Mouse (Mus musculus) limb, embryonic 15.5 days (tissue): Measurements from ENCODE around the gene Psmb8. TPM values are rescaled to one million over a fixed set of nuclear protein-coding genes. Genes with fewer than 3 reads are reported as not detected.
"Not testable (repeated sequence)": the region's sequence is repeated elsewhere in the genome, so short reads cannot be mapped to it uniquely, and the experiment has no call there.

Experiments
- ATAC-seq: fragments of 200-750 bp; cut with Nextera tagmentation; 2 replicates; pipeline ENCODE4 v1.8.0; 2017; ENCODE audit warnings: low read depth, moderate TSS enrichment; ENCODE audit not compliant: insufficient number of reproducible peaks, low FRiP score, low TSS enrichment
- H3K27ac ChIP-seq: fragments of 300-500 bp; sonication (generic); 2 replicates; pipeline ENCODE4 v1.5.1; 2015; ENCODE audit warnings: moderate library complexity, mild to moderate bottlenecking, inconsistent platforms
- H3K27me3 ChIP-seq: fragments of 300-500 bp; sonication (generic); 2 replicates; pipeline ENCODE4 v1.6.1; 2015; ENCODE audit warnings: inconsistent platforms
- H3K36me3 ChIP-seq: fragments of 300-500 bp; sonication (generic); 2 replicates; pipeline ENCODE4 v1.6.1; 2015; ENCODE audit warnings: inconsistent platforms
- H3K4me1 ChIP-seq: fragments of 300-500 bp; sonication (generic); 2 replicates; pipeline ENCODE4 v1.6.1; 2015; ENCODE audit warnings: inconsistent platforms
- H3K4me2 ChIP-seq: fragments of 300-500 bp; sonication (generic); 2 replicates; pipeline ENCODE4 v1.6.1; 2015; ENCODE audit warnings: mild to moderate bottlenecking, inconsistent platforms
- H3K4me3 ChIP-seq: fragments of 300-500 bp; sonication (generic); 2 replicates; pipeline ENCODE4 v1.5.1; 2015; ENCODE audit warnings: mild to moderate bottlenecking, inconsistent platforms
- H3K9ac ChIP-seq: fragments of 300-500 bp; sonication (generic); 2 replicates; pipeline ENCODE4 v1.6.1; 2015; ENCODE audit warnings: inconsistent platforms
- H3K9me3 ChIP-seq: fragments of 300-500 bp; sonication (generic); 2 replicates; pipeline ENCODE4 v1.6.1; 2016; ENCODE audit warnings: inconsistent platforms
- WGBS: fragments of 180-500 bp; shearing (Covaris S2); methylation state at CpG from one replicate; pipeline ENCODE4 v1.1.7; 2015; 5-methylcytosine and 5-hydroxymethylcytosine counted together
- polyA plus RNA-seq: library from polyadenylated mRNA; unstranded; fragments of >200 nt; fragmentation: Nextera tagmentation; extraction: Ambion mirVana; gene quantifications from 2 replicates; pipeline ENCODE4 v1.2.1, GENCODE M21; 2015

The Psmb8 gene
- polyA plus RNA-seq, 1 experiment from 2014 or later, result 12.1 TPM

DNA sequence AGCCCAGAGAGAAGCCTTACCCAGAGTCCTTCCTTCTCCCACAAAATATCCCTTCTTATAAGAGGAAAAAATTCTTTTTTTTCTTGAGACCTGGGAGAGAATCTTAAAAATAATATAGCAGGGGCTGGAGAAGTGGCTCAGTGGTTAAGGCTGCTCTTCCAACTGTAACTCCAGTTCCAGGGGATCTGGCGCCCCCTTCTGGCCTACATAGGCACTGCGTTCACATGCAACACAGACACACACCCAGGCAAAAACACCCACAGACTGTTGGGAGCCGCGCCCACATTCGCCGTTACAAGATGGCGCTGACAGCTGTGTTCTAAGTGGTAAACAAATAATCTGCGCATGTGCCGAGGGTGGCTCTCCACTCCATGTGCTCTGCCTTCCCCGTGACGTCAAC, 21.6 kb downstream of the Psmb8 start:
- H3K4me3 ChIP-seq, H3K4me2 ChIP-seq, ATAC-seq, H3K27ac ChIP-seq, H3K9me3 ChIP-seq, H3K9ac ChIP-seq, H3K36me3 ChIP-seq, H3K4me1 ChIP-seq: not testable (repeated sequence)
- 90% methylated on average over 9 of the region's 11 CpGs for WGBS
- H3K27me3 ChIP-seq, result peaks cover 14% of the 10 kb centered on the region

DNA sequence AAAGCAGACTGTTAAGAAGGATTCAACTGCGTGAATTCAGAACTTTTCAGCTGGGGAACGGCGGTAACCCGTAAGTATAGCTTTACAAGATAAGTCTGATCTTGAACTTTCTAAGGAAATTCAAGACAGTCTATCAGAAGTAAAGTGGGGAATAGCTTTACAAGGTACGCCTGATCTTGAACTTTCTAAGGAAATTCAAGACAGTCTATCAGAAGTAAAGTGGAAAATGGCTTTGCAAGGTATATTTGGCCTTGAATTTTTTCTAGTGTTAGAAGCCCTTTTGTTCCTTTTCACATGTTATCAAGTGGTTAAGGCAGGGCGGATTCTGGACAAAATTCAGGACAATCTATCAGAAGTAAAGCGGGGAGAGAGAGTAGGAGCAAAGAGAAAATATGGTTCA, 22.3 kb downstream of the Psmb8 start:
- H3K36me3 ChIP-seq, H3K4me1 ChIP-seq, H3K4me3 ChIP-seq, H3K9me3 ChIP-seq, H3K9ac ChIP-seq, H3K4me2 ChIP-seq, H3K27ac ChIP-seq, H3K27me3 ChIP-seq, ATAC-seq: not testable (repeated sequence)
- 97% methylated on average over 4 of the region's 7 CpGs for WGBS

DNA sequence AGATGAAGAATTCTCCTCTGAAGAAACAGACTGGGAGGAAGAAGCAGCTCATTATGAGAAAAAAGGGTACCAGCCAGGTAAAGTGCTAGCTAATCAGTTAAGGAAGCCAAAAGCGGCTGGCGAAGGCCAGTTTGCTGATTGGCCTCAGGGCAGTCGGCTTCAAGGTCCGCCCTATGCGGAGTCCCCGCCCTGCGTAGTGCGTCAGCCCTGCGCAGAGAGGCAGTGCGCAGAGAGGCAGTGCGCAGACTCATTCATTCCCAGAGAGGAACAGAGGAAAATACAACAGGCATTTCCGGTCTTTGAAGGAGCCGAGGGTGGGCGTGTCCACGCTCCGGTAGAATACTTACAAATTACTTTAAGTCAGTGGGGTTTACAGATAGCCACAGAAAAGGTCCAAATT, 22.9 kb downstream of the Psmb8 start:
- not testable (repeated sequence) for H3K9me3 ChIP-seq, H3K36me3 ChIP-seq, H3K27me3 ChIP-seq, H3K4me3 ChIP-seq, H3K4me1 ChIP-seq, H3K27ac ChIP-seq, H3K9ac ChIP-seq, ATAC-seq, H3K4me2 ChIP-seq
- 94% methylated on average over 7 of the region's 16 CpGs for WGBS

DNA sequence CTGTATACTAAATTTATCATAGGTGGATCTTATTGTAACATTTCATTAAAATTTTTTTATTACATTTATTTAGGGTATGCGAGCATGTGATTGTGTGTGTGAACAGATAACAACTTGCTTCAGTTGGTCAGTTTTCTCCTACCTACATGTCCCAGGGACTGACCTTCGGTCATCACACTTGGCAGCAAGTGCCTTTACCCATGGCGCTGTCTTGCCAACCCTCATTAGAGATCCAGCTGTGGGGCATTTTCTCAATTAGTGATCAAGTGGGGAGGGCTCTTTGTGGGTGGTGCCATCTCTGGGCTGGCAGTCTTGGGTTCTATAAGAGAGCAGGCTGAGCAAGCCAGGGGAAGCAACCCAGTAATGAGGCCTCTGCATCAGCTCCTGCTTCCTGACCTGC, 27.3 kb downstream of the Psmb8 start:
- no peaks in the 10 kb centered on the region for H3K4me1 ChIP-seq
- H3K36me3 ChIP-seq, result no peaks in the 10 kb centered on the region
- no peak overlapping the region for H3K4me2 ChIP-seq
- H3K9me3 ChIP-seq, result no peaks in the 10 kb centered on the region
- WGBS, result 96% methylated on average over 3 of the region's 3 CpGs
- H3K27ac ChIP-seq, result no peak overlapping the region
- H3K4me3 ChIP-seq, result no peak overlapping the region
- ATAC-seq, result no peak
- H3K27me3 ChIP-seq, result no peaks in the 10 kb centered on the region
- no peak overlapping the region for H3K9ac ChIP-seq

DNA sequence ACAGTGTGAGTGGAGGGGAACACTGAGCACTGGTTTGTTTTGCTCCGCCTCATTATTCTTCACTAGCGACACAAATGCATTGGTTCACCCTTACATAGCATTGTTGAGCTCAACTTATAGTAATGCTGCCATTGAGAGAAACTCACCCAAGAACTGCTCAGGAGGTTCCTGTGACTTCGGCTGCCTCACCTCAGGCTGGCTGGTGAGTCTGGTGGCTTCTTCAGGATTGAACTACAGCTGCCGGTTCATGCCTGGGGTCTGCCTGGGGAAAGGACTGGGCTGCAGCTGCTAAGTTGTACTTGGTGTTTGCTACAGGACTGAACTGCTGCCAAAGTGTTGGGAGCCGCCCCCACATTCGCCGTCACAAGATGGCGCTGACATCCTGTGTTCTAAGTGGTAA, 27.9 kb downstream of the Psmb8 start:
- 96% methylated on average over 8 of the region's 8 CpGs for WGBS
- H3K27me3 ChIP-seq, result no peaks in the 10 kb centered on the region

DNA sequence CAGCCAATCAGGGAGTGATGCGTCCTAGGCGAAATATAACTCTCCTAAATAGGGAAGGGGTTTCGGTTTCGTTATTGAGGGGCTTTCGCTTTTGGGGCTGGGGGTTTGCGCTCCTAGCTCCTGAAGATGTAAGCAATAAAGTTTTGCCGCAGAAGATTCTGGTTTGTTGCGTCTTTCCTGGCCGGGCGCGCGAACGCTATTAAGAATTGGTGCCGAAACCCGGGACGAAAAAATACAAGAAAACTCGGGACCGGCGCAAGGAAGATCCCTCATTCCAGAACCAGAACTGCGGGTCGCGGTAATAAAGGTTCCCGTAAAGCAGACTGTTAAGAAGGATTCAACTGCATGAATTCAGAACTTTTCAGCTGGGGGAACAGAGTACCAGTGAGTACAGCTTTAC, 28.4 kb downstream of the Psmb8 start:
- ATAC-seq, H3K36me3 ChIP-seq, H3K9me3 ChIP-seq, H3K27me3 ChIP-seq, H3K4me2 ChIP-seq, H3K4me1 ChIP-seq, H3K27ac ChIP-seq, H3K4me3 ChIP-seq, H3K9ac ChIP-seq: not testable (repeated sequence)
- WGBS, result 98% methylated on average over 16 of the region's 23 CpGs

More for the DNA sequence above, 27.9 kb downstream of the Psmb8 start:
- Histone ChIP-seq H3K4me3 (no peak overlapping the region), H3K9ac (no peak overlapping the region), H3K9me3 (no peaks in the 10 kb centered on the region), H3K4me2 (no peak overlapping the region), H3K36me3 (no peaks in the 10 kb centered on the region), H3K27ac (no peak overlapping the region), H3K4me1 (no peaks in the 10 kb centered on the region)
- no peak for ATAC-seq

DNA sequence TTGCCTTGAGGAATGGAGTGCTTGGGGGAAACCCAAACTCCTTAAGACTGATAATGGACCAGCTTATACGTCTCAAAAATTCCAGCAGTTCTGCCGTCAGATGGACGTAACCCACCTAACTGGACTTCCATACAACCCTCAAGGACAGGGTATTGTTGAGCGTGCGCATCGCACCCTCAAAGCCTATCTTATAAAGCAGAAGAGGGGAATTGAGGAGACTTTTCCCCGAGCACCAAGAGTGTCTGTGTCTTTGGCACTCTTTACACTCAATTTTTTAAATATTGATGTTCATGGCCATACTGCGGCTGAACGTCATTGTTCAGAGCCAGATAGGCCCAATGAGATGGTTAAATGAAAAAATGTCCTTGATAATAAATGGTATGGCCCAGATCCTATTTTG, 33.5 kb downstream of the Psmb8 start:
- not testable (repeated sequence) for H3K27me3 ChIP-seq, H3K9me3 ChIP-seq, H3K27ac ChIP-seq, H3K4me3 ChIP-seq, H3K36me3 ChIP-seq, H3K4me1 ChIP-seq, H3K9ac ChIP-seq, ATAC-seq, H3K4me2 ChIP-seq
- WGBS, result 94% methylated on average over 9 of the region's 9 CpGs

DNA sequence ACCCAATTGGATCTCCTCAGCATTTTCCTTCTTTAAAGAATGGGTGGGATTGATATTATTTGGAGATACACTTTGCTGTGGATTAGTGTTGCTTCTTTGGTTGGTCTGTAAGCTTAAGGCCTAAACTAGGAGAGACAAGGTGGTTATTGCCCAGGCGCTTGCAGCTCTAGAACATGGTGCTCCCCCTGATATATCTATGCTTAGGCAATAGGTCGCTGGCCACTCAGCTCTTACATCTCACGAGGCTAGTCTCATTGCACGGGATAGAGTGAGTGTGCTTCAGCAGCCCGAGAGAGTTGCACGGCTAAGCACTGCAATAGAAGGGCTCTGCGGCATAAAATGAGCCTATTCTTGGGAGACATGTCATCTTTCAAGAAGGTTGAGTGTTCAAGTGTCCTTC, 34.5 kb downstream of the Psmb8 start:
- not testable (repeated sequence) for H3K27me3 ChIP-seq, H3K4me1 ChIP-seq, H3K36me3 ChIP-seq, H3K4me2 ChIP-seq, H3K9ac ChIP-seq, H3K4me3 ChIP-seq, ATAC-seq, H3K27ac ChIP-seq, H3K9me3 ChIP-seq
- WGBS, result 85% methylated on average over 6 of the region's 7 CpGs

DNA sequence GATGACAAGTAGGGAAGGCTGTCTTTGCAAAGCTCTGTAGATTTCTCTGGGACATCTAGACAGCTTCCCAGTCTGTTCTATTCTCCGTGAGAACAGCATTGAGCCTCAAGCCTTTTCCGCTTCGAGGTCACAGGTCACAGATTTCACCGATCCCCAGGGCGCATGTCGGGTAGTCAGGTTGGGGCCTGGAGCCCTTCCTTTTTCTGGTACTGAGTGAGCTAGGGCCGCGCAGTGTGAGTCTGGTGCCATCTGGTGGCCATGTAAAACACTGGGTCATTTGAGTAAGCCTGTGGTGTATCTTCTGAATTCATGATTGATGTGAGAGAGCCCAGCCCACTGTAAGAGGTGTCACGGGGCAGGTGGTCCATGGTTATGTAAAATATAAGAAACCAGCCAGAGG, 37.4 kb downstream of the Psmb8 start:
- WGBS, result 47% methylated on average over 9 of the region's 9 CpGs
- H3K4me2 ChIP-seq, result no peak overlapping the region
- no peak overlapping the region for H3K9ac ChIP-seq
- no peaks in the 10 kb centered on the region for H3K4me1 ChIP-seq
- ATAC-seq, result no peak
- H3K4me3 ChIP-seq, result no peak overlapping the region
- no peaks in the 10 kb centered on the region for H3K36me3 ChIP-seq
- H3K27ac ChIP-seq, result no peak overlapping the region
- no peaks in the 10 kb centered on the region for H3K9me3 ChIP-seq
- H3K27me3 ChIP-seq, result no peaks in the 10 kb centered on the region

DNA sequence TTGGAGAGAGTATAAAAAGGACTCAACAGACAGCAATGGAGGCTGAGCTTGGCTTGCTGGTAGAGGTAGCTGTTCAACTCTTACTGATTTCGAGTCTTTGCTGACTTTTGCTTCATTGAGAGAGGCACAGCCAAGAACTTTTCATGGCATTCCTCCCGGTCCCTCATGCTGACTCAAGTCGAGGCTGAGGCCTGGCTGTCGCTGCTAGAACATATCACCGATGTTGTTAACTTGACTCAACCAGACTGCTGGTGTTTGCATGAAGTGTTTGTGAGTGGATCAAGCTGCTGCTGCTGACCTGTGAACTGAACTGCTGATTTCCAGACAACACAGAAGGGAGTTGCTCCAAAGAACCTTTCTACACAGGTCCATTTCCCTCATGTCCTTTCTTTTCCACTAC, 39.2 kb downstream of the Psmb8 start:
- Histone ChIP-seq H3K4me3 (no peak overlapping the region), H3K4me1 (no peaks in the 10 kb centered on the region), H3K4me2 (no peak overlapping the region), H3K9ac (no peak overlapping the region), H3K27ac (no peak overlapping the region), H3K9me3 (no peaks in the 10 kb centered on the region), H3K27me3 (no peaks in the 10 kb centered on the region), H3K36me3 (no peaks in the 10 kb centered on the region)
- 79% methylated on average over 5 of the region's 5 CpGs for WGBS
- no peak for ATAC-seq

DNA sequence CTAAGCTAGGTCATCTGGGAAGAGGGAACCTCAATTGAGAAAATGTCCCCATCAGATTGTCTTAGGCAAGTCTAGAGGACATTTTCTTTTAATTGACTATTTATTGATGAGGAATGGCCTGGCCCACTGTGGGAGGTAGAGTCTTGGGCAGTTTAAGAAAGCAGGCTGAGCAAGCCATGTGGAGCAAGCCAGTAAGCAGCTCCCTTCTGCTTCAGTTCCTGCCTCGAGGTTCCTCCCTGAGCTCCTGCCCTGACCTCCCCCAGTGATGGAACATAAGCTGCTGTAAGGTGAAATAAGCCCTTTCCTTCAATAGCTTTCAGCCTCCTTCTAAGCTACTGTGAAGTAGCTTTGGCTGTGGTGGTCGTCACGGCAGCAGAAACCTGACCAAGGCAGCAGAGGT, 40.2 kb downstream of the Psmb8 start:
- no peaks in the 10 kb centered on the region for H3K36me3 ChIP-seq
- H3K9me3 ChIP-seq, result no peaks in the 10 kb centered on the region
- ATAC-seq, result no peak
- WGBS, result 78% methylated on average over 3 of the region's 3 CpGs
- no peaks in the 10 kb centered on the region for H3K27me3 ChIP-seq
- H3K9ac ChIP-seq, result no peak overlapping the region
- H3K4me3 ChIP-seq, result no peak overlapping the region
- no peaks in the 10 kb centered on the region for H3K4me1 ChIP-seq
- H3K4me2 ChIP-seq, result no peak overlapping the region
- no peak overlapping the region for H3K27ac ChIP-seq

DNA sequence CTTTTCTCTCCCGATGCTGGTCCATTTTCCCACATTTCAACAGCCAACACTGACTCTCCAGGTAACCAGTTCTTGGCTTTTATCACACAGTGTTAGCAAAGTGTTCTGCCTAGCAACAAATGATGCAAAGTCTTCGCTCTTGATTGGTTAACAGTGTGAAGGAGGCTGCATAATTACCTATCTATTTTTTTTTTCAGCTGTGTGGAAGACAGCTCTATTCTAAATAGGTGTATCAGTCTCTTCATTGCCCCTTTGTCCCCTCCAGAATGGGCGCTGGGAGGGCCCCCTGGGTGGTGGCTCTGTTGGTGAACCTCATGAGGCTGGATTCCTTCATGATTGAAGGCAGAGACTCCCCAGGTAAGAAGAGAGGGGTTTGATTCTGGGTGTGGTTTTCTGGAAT, 41.2 kb downstream of the Psmb8 start, which contains the start of gene H2-Ob:
TSS of gene H2-Ob (plus strand) at position 198 of the 400 bp plus-strand sequence.
- Histone ChIP-seq H3K36me3 (no peaks in the 10 kb centered on the region), H3K27me3 (no peaks in the 10 kb centered on the region), H3K27ac (no peak within 1 kb of the TSS), H3K4me1 (no peaks in the 10 kb centered on the region), H3K9ac (no peak within 1 kb of the TSS), H3K4me3 (no peak within 1 kb of the TSS), H3K9me3 (no peaks in the 10 kb centered on the region), H3K4me2 (no peak within 1 kb of the TSS)
- no peak for ATAC-seq
- WGBS, result 68% methylated on average over 3 of the region's 3 CpGs

DNA sequence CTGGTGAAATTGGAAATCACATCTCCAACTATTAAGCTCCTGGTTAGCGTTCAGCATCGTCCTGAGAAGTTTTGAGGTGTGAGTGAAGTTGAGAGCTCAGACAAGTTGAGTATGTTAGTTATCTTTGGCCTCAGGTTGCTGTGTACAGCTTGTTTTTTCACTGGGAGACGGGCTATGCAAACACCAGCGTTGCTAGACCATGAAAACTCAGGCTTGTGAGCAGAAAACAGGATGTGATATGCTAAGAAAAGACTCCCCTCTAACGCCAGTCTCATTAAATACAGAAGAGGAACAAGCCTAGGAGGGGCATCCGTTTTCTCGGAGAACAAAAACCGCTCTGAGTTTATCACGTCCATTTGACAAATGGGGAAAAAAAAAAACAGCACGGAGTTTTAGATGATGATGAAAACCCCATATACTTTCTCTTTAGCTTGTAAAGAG, 42.1 kb downstream of the Psmb8 start:
- Histone ChIP-seq H3K9me3 (no peaks in the 10 kb centered on the region), H3K4me3 (no peak overlapping the region), H3K4me1 (no peaks in the 10 kb centered on the region), H3K36me3 (no peaks in the 10 kb centered on the region), H3K4me2 (no peak overlapping the region), H3K27ac (no peak overlapping the region), H3K27me3 (no peaks in the 10 kb centered on the region), H3K9ac (no peak overlapping the region)
- WGBS, result 64% methylated on average over 10 of the region's 10 CpGs
- no peak for ATAC-seq
